Mouse (Mus musculus) bone marrow macrophage, adult 2 months (primary cell): Measurements from ENCODE around the gene Foxn3. TPM values are rescaled to one million over a fixed set of nuclear protein-coding genes. Genes with fewer than 3 reads are reported as not detected.

Experiments
- H3K27ac ChIP-seq: 2 replicates; pipeline ENCODE4 v1.5.1; 2012; ENCODE audit warnings: low read depth, low read length; ENCODE audit not compliant: insufficient read depth
- H3K4me1 ChIP-seq: 2 replicates; pipeline ENCODE4 v1.6.1; 2012; ENCODE audit warnings: low read length; ENCODE audit not compliant: control insufficient read depth, insufficient read depth
- H3K4me3 ChIP-seq: 2 replicates; pipeline ENCODE4 v1.5.1; 2012; ENCODE audit warnings: mild to moderate bottlenecking, low read length, moderate library complexity; ENCODE audit not compliant: insufficient read depth
- CTCF ChIP-seq: IDR thresholded peaks from 2 replicates; pipeline ENCODE4 v1.5.1; 2012; ENCODE audit warnings: low read depth, mild to moderate bottlenecking, low read length, moderate library complexity
- POLR2A ChIP-seq: IDR thresholded peaks from 2 replicates; pipeline ENCODE4 v1.6.1; 2012; ENCODE audit warnings: mild to moderate bottlenecking, low read depth, low read length, borderline replicate concordance
- polyA plus RNA-seq: library from polyadenylated mRNA; stranded (reverse); fragments of >200 nt; gene quantifications from 2 replicates; pipeline ENCODE4 v1.2.4, GENCODE M21; 2012; ENCODE audit not compliant: missing spikeins, insufficient read depth, insufficient read length

The Foxn3 gene
- polyA plus RNA-seq, 1 experiment = 27.7 TPM

DNA sequence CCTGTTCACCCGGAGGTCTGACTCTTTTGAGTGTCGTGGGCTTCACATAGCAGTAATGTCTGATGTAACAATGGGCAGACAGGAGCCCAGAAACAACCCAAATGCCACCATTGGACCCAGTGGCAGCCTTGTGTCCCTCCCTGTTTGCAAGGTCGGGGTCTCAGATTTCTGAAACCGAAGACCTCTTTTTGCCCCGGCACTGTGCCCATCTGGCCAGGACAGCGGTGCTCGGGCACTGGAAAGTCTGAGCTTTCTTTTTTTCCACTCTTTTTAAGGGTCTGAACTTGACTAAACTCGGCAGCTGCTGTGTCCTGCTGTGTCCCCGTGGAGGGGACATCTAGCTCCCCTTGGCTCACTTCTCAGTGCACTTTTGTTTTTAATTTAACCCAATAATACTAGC lies 109.0 kb downstream of the Foxn3 start:
- Histone ChIP-seq H3K4me1 (no peaks in the 10 kb centered on the region), H3K4me3 (no peak overlapping the region), H3K27ac (no peak overlapping the region)
- no peak for TF ChIP-seq CTCF
- TF ChIP-seq POLR2A = no peak

DNA sequence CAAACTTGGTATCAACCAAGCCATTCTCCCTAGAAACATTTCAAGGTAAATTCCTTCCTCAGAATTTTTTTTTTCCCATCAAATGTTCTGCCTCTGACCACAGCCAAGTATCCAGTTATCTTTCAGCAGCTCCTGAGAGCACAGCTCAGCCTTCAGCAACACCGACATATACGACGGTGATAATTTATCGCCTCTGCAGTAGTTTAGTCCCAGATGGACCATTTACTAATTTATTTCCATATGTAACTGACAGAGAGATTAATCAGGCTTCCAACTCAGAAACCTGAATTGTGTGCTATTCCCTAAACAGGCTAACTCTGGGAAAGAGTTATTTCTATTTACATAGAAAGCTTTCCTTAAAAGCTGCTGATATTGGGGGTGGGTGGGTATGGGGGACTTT lies 109.6 kb downstream of the Foxn3 start:
- TF ChIP-seq CTCF (no peak), POLR2A (no peak)
- H3K4me3 ChIP-seq = no peak overlapping the region
- no peak overlapping the region for H3K27ac ChIP-seq
- no peaks in the 10 kb centered on the region for H3K4me1 ChIP-seq

DNA sequence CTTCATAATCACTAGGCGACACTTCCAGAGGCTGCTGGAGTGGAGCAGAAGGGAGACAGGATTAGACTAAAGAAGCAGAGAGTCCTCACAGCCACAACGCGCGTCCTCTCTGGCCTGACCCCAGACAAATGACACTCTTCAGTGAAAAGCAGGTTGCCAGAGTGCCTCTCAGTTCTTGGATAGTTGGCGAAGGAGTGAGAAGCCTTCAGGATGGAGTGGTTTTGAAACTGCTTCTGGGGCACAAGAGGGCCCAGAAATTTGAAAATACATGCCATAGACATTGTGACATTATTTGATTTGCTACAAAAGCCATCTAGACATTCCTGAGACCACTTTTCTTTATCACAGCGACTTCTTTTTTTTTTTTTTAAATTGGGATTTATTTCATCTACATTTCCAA lies 113.3 kb downstream of the Foxn3 start:
- peaks cover 10% of the 10 kb centered on the region for H3K4me1 ChIP-seq
- no peak for TF ChIP-seq CTCF
- no peak for TF ChIP-seq POLR2A
- no peak overlapping the region for H3K27ac ChIP-seq
- no peak overlapping the region for H3K4me3 ChIP-seq

DNA sequence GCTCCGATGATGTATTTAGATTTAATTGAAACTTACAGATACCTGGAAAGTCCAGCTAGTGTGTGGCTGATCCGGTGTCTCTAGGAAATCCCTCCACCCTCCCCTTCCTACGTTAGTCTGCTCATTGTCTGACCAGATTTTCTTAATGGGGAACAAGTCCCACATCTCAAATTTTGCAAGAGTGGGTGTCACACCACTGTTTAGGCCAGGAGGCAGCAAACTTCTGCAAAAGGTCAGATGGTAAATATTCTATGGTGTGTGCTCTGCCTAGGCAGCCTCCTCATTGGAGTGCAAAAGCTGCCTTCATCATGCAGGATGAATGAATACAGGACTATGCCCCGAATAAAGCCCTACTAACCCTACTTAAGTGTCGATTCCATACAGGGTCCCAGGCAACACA lies 115.6 kb downstream of the Foxn3 start:
- peaks cover 10% of the 10 kb centered on the region for H3K4me1 ChIP-seq
- no peak for TF ChIP-seq POLR2A
- no peak for TF ChIP-seq CTCF
- H3K27ac ChIP-seq = no peak overlapping the region
- H3K4me3 ChIP-seq = no peak overlapping the region

GRCm38 (mm10) chr12:99445018-99445674 lies 118.2 kb downstream of the Foxn3 start:
- Histone ChIP-seq H3K4me3 (no peak overlapping the region), H3K4me1 (peaks cover 10% of the 10 kb centered on the region), H3K27ac (no peak overlapping the region)
- TF ChIP-seq CTCF = no peak
- no peak for TF ChIP-seq POLR2A

GRCm38 (mm10) chr12:99442819-99443218 lies 120.6 kb downstream of the Foxn3 start:
- Histone ChIP-seq H3K4me1 (peaks cover 7% of the 10 kb centered on the region), H3K27ac (no peak overlapping the region), H3K4me3 (no peak overlapping the region)
- no peak for TF ChIP-seq POLR2A
- TF ChIP-seq CTCF = no peak

DNA sequence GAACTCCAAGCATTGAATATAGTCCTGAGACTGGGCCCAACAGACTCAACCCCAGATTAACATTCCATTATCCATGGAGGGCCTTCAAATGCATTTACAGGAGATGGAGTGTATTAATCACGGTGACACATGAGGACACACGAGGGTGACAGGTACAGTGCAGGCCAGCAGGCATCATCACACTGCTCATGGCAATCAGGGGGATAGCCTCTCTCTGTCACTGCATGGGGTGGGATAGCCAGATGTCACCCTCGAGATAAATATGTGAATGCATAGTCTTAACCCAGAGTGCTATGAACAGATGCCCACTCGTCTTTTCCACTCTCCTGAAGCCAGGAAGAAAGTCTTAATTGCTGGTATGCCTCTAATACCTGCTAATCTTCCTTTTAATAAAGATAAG lies 122.4 kb downstream of the Foxn3 start:
- Histone ChIP-seq H3K4me3 (no peak overlapping the region), H3K27ac (no peak overlapping the region), H3K4me1 (peaks cover 2% of the 10 kb centered on the region)
- TF ChIP-seq CTCF = no peak
- TF ChIP-seq POLR2A = no peak

DNA sequence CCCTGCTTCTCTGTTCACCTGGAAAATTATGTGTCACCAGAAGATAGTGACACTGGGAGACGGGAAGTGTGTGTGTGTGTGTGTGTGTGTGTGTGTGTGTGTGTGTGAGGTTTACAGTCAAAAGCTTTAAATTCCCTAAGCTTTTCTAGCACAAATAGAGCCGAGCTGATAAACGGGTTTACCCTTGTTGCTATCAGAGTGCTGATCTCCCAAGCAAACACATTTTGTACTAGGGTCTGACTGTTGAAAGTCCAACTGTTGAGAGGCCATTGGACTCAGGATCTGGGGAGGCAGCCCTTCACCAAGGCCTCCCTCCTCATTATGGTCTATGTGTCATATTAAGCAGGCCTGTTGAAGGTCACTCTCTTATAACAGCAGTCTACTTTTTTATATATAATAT lies 123.4 kb downstream of the Foxn3 start:
- Histone ChIP-seq H3K27ac (no peak overlapping the region), H3K4me3 (no peak overlapping the region), H3K4me1 (no peaks in the 10 kb centered on the region)
- TF ChIP-seq CTCF (no peak), POLR2A (no peak)

GRCm38 (mm10) chr12:99435189-99435588 lies 128.2 kb downstream of the Foxn3 start:
- Histone ChIP-seq H3K27ac (no peak overlapping the region), H3K4me3 (no peak overlapping the region), H3K4me1 (no peaks in the 10 kb centered on the region)
- TF ChIP-seq POLR2A (no peak), CTCF (no peak)

- H3K4me3 ChIP-seq = no peak overlapping the region
- H3K4me1 ChIP-seq = no peaks in the 10 kb centered on the region
- no peak overlapping the region for H3K27ac ChIP-seq
- TF ChIP-seq POLR2A (no peak), CTCF (no peak)
Measured at GRCm38 (mm10) chr12:99433402-99433801, 130.0 kb downstream of the Foxn3 start.
